Mouse (Mus musculus) CD4-positive helper T cell, adult 2 months (primary cell): ENCODE data around the gene Myocd.

ENCODE experiments used
- DNase-seq: peaks from one replicate; pipeline ENCODE4 v3.0.0-alpha.2; 2012; ENCODE audit warnings: low read depth, missing footprints, low spot score

Gene Myocd

DNA sequence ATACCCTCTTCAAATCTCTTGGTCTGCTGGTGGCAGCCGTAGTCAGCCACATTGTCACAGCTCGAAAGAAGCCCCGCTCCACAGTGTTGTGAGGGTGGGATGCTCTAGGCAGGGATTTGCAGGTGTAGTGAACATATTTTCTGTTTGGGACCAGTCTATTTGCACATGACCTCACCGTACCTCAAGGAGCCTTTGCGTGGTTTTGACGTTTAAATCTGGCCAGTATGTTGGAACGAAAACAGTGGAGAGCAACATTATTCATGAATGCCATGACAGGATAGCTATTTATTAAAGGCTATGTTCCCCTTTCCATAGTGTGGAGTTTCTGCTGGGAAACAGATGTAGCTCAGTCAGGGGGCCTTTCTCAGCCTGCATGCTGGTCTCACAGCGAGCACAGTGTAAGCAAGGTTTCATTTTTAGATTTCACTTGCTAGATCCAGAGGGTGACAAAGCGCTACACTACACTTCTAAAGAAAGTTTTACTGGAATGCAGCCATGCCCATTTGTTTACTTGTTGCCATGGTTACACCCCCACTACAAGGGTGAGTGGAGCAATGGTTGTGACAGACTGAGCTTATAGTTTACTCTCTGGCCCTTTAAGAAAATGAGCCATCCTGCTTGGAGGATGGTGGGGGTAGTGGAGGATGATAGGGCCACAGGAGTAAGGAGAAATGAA lies 54.7 kb downstream of the Myocd start:
- no peak for DNase-seq

- DNase-seq, result no peak
Measured at GRCm38 (mm10) chr11:65213806-65214205, 56.0 kb downstream of the Myocd start.

GRCm38 (mm10) chr11:65211701-65212100 lies 58.1 kb downstream of the Myocd start:
- DNase-seq, result no peak

- DNase-seq, result no peak
Measured at GRCm38 (mm10) chr11:65209441-65209840, 60.3 kb downstream of the Myocd start.

GRCm38 (mm10) chr11:65205306-65205705 lies 64.5 kb downstream of the Myocd start:
- no peak for DNase-seq

GRCm38 (mm10) chr11:65204651-65205050 lies 65.1 kb downstream of the Myocd start:
- no peak for DNase-seq

- DNase-seq, result no peak
Measured at GRCm38 (mm10) chr11:65203020-65203419, 66.8 kb downstream of the Myocd start.

- DNase-seq, result no peak
Measured at GRCm38 (mm10) chr11:65202236-65202635, 67.6 kb downstream of the Myocd start.

DNA sequence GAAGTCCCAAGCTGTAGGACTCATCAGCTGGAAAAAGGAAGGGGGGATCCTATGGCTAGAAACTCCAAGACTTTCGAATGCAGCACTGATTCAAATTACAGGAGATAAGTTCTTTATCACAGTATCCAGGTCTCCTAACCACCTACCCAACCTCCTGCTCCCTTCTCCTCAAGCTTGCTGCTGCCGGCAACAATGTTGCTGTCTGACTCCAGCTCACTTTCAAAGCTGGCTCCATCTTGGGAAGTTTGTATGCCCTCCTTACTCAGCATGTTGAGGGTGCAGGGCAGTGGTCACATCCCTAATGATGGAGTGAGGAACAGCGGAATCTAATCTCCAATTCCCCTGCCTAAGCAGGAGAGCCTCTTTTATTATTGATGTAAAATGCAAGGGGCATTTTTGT lies 71.8 kb downstream of the Myocd start:
- DNase-seq, result no peak

- DNase-seq, result no peak
Measured at GRCm38 (mm10) chr11:65197280-65197679, 72.5 kb downstream of the Myocd start.

DNA sequence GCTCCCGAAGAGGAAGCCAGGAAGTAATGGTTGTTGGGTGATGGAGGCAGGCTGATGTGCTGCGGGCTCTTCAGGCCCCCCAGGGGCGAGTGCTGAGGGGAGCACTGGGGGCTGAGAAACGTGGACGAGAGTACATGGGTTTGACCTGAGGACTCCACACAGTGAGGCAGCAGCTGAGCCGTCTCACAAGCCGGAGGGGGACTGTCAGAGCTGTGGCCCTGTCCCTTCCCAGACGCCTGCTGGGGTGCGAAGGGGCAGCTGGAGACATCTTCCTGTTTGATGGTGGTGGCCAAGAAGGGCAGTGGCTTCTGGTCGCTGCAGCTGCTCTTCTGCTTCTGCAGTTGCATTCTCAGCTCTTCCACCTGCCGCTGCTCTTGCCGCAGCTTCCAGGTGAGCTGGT lies 82.8 kb downstream of the Myocd start:
- no peak for DNase-seq

- DNase-seq, result no peak
Measured at GRCm38 (mm10) chr11:65185114-65185513, 84.7 kb downstream of the Myocd start.

GRCm38 (mm10) chr11:65170121-65170750 lies 99.6 kb downstream of the Myocd start:
- DNase-seq, result no peak

- no peak for DNase-seq
Measured at GRCm38 (mm10) chr11:65162767-65163120, 107.0 kb downstream of the Myocd start, which contains the start of gene Arhgap44. TSS of gene Arhgap44 (minus strand) at chr11:65162961.

GRCm38 (mm10) chr11:65161881-65162766 lies 107.7 kb downstream of the Myocd start:
- DNase-seq, result no peak

DNA sequence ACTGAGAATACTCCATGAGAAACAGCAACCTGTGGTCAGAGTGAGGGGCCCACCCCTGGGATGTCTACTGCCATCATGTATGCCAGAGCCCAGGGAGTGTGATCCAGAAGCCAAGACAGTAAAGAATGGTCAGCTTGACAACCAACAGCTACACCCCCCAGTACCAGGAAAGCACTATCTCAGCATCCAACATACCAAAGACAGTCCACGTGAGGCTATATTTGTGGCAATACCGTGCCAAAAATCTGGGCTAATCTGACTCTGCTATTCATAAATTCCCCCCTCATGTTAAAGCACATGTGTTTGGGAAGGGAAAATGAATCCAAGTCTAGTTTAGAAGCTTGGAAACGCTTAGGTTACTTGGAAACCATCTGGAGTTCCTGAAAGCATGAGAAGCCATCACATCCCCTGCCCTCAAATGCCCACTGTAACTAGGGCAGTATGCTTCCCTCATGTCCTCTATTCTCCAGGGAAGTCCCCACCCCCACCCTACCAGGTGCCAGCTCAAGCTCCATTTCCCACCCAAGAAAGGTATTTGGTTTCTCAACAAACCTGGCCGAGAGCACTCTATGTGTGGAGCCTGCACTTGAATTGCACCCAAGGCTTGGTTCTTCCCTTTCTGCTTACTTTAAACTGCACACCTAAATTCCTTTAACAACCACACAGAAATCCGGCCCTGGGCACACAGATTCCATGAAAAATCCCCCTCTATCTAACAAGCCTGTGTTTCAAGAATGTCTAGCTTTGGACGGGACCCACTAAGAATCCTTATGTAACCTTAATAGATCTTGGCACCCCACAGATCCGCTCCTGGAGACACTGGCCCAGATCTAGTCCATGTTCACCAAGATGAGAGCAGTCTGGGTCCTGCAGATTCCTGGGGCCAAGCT lies 108.6 kb downstream of the Myocd start:
- DNase-seq, result no peak

DNA sequence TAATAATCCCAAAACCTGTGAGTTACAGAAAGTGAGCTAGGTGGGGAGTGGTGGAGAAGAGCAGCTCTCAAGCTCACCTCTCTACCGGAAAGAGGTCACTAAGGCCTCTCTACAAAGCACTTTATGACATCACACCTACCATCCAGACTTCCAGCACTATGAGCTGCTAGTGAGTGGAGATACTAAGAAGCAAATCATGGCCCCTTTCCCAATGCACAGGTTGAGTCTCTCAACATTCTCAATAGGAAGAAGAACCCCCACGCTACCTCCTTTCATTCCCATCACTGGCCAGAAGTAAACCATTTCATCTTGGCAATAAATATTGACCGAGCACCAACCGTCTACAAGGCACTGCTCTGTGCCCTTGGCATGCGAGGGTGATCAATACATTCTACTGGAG lies 110.0 kb downstream of the Myocd start, which contains the start of gene 1700086D15Rik:
Gene 1700086D15Rik (minus strand): TSS at position 101 of the 400 bp plus-strand sequence.
- DNase-seq, result no peak

GRCm38 (mm10) chr11:65158658-65158990 lies 111.2 kb downstream of the Myocd start:
- no peak for DNase-seq

DNA sequence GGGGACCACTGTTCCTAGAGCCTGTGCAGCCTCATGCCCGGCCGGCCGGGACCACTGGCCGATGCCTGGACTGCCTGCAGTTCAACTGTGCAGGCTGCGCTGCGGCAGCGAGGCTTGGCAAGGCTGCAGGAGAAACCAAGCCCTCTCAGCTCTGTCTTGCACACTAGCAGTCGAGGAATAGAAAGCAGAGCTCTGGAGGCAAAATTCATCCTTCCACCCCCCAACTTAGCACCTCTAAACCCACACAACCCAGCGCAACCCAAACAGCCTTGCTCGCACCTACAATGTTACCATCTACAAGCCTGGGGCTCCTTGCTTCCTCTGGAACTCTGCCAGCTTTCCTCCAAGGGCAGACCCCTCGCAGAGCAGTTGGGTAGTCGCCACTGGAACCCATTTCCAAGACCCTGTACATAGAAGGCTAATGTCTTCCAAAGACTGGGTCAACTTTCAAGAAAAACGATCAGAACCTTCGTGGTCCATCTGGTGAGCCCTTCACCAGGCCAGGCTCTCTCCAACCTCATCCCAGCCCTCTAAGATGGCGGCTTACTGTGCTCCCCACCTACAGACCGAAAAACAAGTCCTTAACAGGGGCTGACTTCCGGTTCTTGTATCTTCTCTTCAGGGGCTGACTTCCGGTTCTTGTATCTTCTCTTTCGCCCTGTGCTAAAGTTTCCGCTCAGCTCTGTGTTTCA lies 111.7 kb downstream of the Myocd start:
- no peak for DNase-seq

- no peak for DNase-seq
Measured at GRCm38 (mm10) chr11:65153006-65153405, 116.8 kb downstream of the Myocd start.

DNA sequence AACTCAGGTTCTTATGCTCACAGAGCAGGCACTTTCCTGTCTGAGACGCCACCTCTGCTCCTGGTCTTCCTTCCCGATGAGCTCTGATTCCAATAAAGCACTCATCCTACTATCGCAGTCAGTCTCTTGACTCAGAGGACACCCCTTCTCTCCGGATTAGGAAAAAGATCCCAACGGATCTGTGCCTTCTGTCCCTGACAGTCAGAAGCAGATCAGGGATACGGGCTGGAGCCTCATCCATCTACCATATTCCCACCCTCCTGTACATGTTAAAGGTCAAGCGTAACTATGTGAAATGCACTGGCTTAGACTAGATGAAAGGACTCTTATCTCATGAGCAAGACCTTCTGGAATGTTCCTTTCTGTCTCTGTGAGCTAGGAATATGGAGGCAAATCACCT lies 121.3 kb downstream of the Myocd start:
- DNase-seq, result no peak
